Mouse (Mus musculus) CD8-positive naive resting alpha-beta T cell, adult 57 days (primary cell): ENCODE measurements around the gene Strn4. TPM values are rescaled to one million over a fixed set of nuclear protein-coding genes. Genes with fewer than 3 reads are reported as not detected.

Experiments
- total RNA-seq: library from RNA; stranded (reverse); gene quantifications from one replicate; pipeline ENCODE4 v1.2.4, GENCODE M21; 2023

The Strn4 gene
- 126 TPM for total RNA-seq

GRCm38 (mm10) chr7:16815351-16815941 is at the start of gene Strn4:
TSS of gene Strn4 (plus strand) at chr7:16815889.

GRCm38 (mm10) chr7:16780825-16781554 is 34.7 kb upstream of the Strn4 start, which contains the start of gene Slc1a5:
TSS of gene Slc1a5 (plus strand) at chr7:16781340.

GRCm38 (mm10) chr7:16816475-16817122 is 910 bp downstream of the Strn4 start, which contains the start of gene Fkrp:
TSS of gene Fkrp (minus strand) at chr7:16816732.

DNA sequence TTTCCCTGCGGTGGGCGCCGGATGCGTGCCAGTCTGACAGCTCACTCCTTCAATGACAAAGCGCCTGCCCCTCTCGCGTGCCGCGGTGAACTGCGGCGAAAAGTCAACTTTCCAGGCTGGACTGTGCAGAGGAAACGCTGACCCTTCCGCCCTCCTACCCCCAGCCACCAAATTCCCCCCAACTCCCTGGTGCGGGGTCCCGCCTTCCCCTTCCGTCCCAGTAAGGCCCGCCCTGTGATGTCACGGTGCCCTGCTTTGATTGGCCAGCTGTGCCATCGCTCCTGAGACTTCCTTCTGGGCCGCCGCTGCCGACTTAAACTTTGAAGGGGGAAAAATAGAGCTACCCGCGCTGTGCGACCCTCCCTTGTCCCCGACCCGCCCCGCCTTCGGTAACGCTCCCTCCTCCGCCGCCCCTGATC is 27.0 kb downstream of the Strn4 start, which contains the start of gene Prkd2:
Gene Prkd2, plus strand, starts transcription at position 258 of the 419 bp plus-strand sequence.

DNA sequence AGATGAGACGGTGACA is 59.4 kb downstream of the Strn4 start, which contains the start of gene Dact3:
Gene Dact3, plus strand, starts transcription at position 8 of the 16 bp plus-strand sequence.

Other genes starting within 250 kb of the Strn4 start
- 20.6 TPM for gene Arhgap35, start 200.9 kb upstream of the Strn4 start, total RNA-seq
- gene Ceacam15, start 140.2 kb upstream of the Strn4 start, total RNA-seq: not detected
- gene Ceacam9, start 94.0 kb upstream of the Strn4 start, total RNA-seq: not detected
- gene Ap2s1, start 77.5 kb upstream of the Strn4 start, total RNA-seq: 68.3 TPM
- 164 TPM for gene Slc1a5, start 34.5 kb upstream of the Strn4 start, total RNA-seq
- 21.0 TPM for gene Fkrp, start 843 bp downstream of the Strn4 start, total RNA-seq
- gene Prkd2, start 27.0 kb downstream of the Strn4 start, total RNA-seq: 231 TPM
- gene Dact3, start 59.4 kb downstream of the Strn4 start, total RNA-seq: 0.34 TPM
- not detected for gene Gng8, start 75.9 kb downstream of the Strn4 start, total RNA-seq
- 0.31 TPM for gene Ptgir, start 90.6 kb downstream of the Strn4 start, total RNA-seq
- gene Calm3, start 108.2 kb downstream of the Strn4 start, total RNA-seq: 91.8 TPM
- gene Pnmal2, start 128.8 kb downstream of the Strn4 start, total RNA-seq: not detected
- not detected for gene Pnmal1, start 143.8 kb downstream of the Strn4 start, total RNA-seq
- 1.2 TPM for gene Gm42372, start 167.2 kb downstream of the Strn4 start, total RNA-seq
- 0.09 TPM for gene Ccdc8, start 176.8 kb downstream of the Strn4 start, total RNA-seq
- 85.9 TPM for gene Ppp5c, start 212.0 kb downstream of the Strn4 start, total RNA-seq
- not detected for gene Hif3a, start 246.5 kb downstream of the Strn4 start, total RNA-seq